In the genomic region with DNA sequence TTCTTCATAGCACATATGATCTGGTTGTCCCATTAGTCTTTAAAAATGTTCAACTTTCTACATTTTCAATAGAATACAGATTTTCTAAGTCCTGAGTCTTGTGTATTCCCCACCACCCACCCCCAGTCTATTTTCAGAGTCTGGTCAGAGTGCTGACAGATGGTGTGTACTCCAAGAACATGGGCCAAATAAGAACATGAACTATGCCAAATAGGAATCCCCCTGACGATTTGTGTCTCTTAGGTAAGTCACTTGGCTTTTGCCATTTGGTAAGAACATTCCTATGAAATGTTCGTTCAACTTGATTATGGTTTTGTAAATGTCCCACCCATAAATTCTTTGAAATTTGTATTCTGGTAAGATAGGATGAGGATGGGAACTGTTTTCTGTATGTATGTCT, we compare ENCODE assay signal across 21 mouse cellular contexts. TPM values are rescaled to one million over a fixed set of nuclear protein-coding genes. Genes with fewer than 3 reads are reported as not detected.
DNase-seq lines count a peak whose midpoint lies in the region; TF ChIP-seq lines count a peak whose summit lies in the region.
"Had no signal": no experiment of that assay in that cellular context is flagged by ENCODE, and none has a peak within 500 bp of the region (broad histone marks: within the 10 kb centered on the region; RNA-seq: fewer than 3 reads in every experiment).

No protein-coding gene starts in this region.

- H3K4me1 ChIP-seq in cortical plate, adult 2 months (ENCODE audit: control insufficient read depth, insufficient read depth, low read length): peaks cover 18% of the 10 kb centered on the region
- H3K4me1 ChIP-seq: embryonic facial prominence, embryonic 15.5 days had no signal

- no peak for DNase-seq in layer of hippocampus, adult 2 months (ENCODE audit: low spot score in 2 of 2)
- DNase-seq in layer of hippocampus, postnatal 10 days (ENCODE audit: low spot score in 2 of 2): no peak
- peak; percentile 36 for DNase-seq in brain, adult 2 months (ENCODE audit: low read depth, low spot score)
- DNase-seq in adrenal gland, adult 18-20 months (ENCODE audit: low spot score in 2 of 2): no peak
- DNase-seq: adrenal gland, adult 8-10 months; adrenal gland, postnatal 14 days; adrenal gland, postnatal 36 days; cerebellum, adult 11 months; cerebellum, adult 18-20 months; cerebellum, adult 9-10 months; cerebellum, postnatal 36 days; embryo, embryonic 11 days had no signal

- H3K27ac ChIP-seq in layer of hippocampus, adult 2 months: peak overlapping the region; percentile 75
- H3K27ac ChIP-seq in cortical plate, adult 2 months (ENCODE audit: insufficient read depth, low read length): peak overlapping the region; percentile 93; the same call in 1 of the 2 replicates
- H3K27ac ChIP-seq: embryonic facial prominence, embryonic 13.5 days; embryonic facial prominence, embryonic 15.5 days; forebrain, embryonic 10.5 days; forebrain, embryonic 12.5 days had no signal

- no peak for TF ChIP-seq CTCF in layer of hippocampus, adult 2 months (conservative IDR thresholded peaks at IDR 0.05)
- TF ChIP-seq CTCF in cortical plate, adult 2 months (IDR thresholded peaks at IDR 0.05; ENCODE audit: extremely low read depth, insufficient read depth, low read length): no peak

- TF ChIP-seq POLR2A in cortical plate, adult 2 months (IDR thresholded peaks at IDR 0.05; ENCODE audit: extremely low read depth, insufficient read depth, low read length): no peak

- H3K4me3 ChIP-seq in layer of hippocampus, adult 2 months: no peak overlapping the region
- H3K4me3 ChIP-seq in cortical plate, adult 2 months (ENCODE audit: insufficient read depth, low read length): no peak overlapping the region
- H3K4me3 ChIP-seq: embryonic facial prominence, embryonic 13.5 days; embryonic facial prominence, embryonic 15.5 days; erythroblast, embryonic 14.5 days; forebrain, embryonic 10.5 days; forebrain, embryonic 12.5 days had no signal

RNA-seq across cellular contexts. Expression of a gene that starts 33.8 kb away (rescaled TPM):
- 100 to 1,000 TPM; 390 to 415 TPM for total RNA-seq in layer of hippocampus, adult 2 months (2021)
- total RNA-seq in layer of hippocampus, postnatal 10 days (2021): 100 to 1,000 TPM; 238 to 268 TPM
- polyA plus RNA-seq in cortical plate, adult 2 months (2012; rRNA removed): 194 and 204 TPM in 2 replicates
- total RNA-seq in adrenal gland, adult 18-20 months (2021): under 1 TPM; 0.46 to 0.70 TPM
- total RNA-seq: common myeloid progenitor, adult 5-6 weeks; MEL had no signal
- polyA plus RNA-seq: C2C12; erythroblast, embryonic 14.5 days had no signal

RNA-seq across cellular contexts. Expression of a gene that starts 59.5 kb away (rescaled TPM):
- 10 to 100 TPM; 49.6 to 51.9 TPM for total RNA-seq in layer of hippocampus, adult 2 months (2021)
- 10 to 100 TPM; 48.1 to 48.8 TPM for total RNA-seq in layer of hippocampus, postnatal 10 days (2021)
- polyA plus RNA-seq in cortical plate, adult 2 months (2012; rRNA removed): 34.3 and 36.0 TPM in 2 replicates
- total RNA-seq in adrenal gland, adult 18-20 months (2021): 10 to 100 TPM; 31.7 to 36.4 TPM

Comparison
In these comparisons a context has a peak if more than half of its experiments do, and no peak if none do; other contexts are left out.
1. RNA of a gene that starts 33.8 kb away (total RNA-seq): 390 to 415 TPM in layer of hippocampus, adult 2 months and 238 to 268 TPM in layer of hippocampus, postnatal 10 days; 0.46 to 0.70 TPM in adrenal gland, adult 18-20 months; every median in the first group is over 100 times any median in the second.